In the genomic region with DNA sequence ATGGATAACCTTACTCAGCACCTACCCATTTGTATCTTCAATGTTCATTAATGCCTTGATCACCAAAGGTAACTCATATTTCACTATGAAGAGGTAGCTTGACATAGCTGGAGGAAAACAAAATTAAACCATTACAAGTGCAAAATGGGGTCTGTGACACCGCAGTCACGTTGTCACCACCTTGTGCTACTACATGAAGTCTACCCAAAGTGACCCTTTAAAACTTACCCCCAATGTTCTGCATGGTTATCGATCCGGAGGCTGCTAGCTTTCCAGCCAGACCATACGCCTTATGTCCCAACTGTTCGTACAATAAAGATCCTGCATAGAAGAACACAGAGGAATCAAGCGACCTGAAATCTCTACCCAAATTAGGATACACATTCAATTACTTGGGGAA, we compare ENCODE assay signal across 14 mouse cellular contexts. TPM values are rescaled to one million over a fixed set of nuclear protein-coding genes. Genes with fewer than 3 reads are reported as not detected.
A peak's percentile ranks its signal among the peaks of the same experiment; 100 is the strongest.
DNase-seq lines count a peak whose midpoint lies in the region; ATAC-seq and TF ChIP-seq lines count a peak whose summit lies in the region.
"Had no signal": no experiment of that assay in that cellular context is flagged by ENCODE, and none has a peak within 500 bp of the region (broad histone marks: within the 10 kb centered on the region; RNA-seq: fewer than 3 reads in every experiment).

No protein-coding gene starts in this region.

- TF ChIP-seq CTCF in intestine, postnatal 0 days (IDR thresholded peaks at IDR 0.05; ENCODE audit: low read depth): no peak
- no peak for TF ChIP-seq CTCF in midbrain, postnatal 0 days (IDR thresholded peaks at IDR 0.05)

- intact Hi-C loops in heart, postnatal 25 days (cut with DNase I): no loop called here

- no peak for DNase-seq in heart, postnatal 25 days (ENCODE audit: low spot score)
- DNase-seq in midbrain, postnatal 0 days (ENCODE audit: low spot score): no peak
- no peak for DNase-seq in layer of hippocampus, adult 11-12 months (ENCODE audit: low spot score)
- DNase-seq: gastrocnemius, postnatal 10 days; left cerebral cortex, postnatal 4 days; right cerebral cortex, postnatal 4 days; thymus, postnatal 25 days had no signal

- 86% methylated on average over 7 of the region's 7 CpGs for WGBS in heart, embryonic 12.5 days
- 89% methylated on average over 7 of the region's 7 CpGs for WGBS in intestine, postnatal 0 days
- WGBS in intestine, embryonic 15.5 days: 93% methylated on average over 7 of the region's 7 CpGs
- 93% methylated on average over 7 of the region's 7 CpGs for WGBS in midbrain, embryonic 13.5 days
- 89% methylated on average over 7 of the region's 7 CpGs for whole genome bisulfite sequencing in midbrain, postnatal 0 days
- WGBS in stomach, embryonic 15.5 days: 87% methylated on average over 7 of the region's 7 CpGs

- H3K9me3 ChIP-seq in heart, embryonic 12.5 days (replicated peaks): no peaks in the 10 kb centered on the region
- H3K9me3 ChIP-seq in intestine, postnatal 0 days (ENCODE audit: control insufficient read depth): no peaks in the 10 kb centered on the region
- H3K9me3 ChIP-seq in intestine, embryonic 15.5 days: no peaks in the 10 kb centered on the region
- H3K9me3 ChIP-seq in midbrain, embryonic 13.5 days: no peaks in the 10 kb centered on the region
- no peaks in the 10 kb centered on the region for H3K9me3 ChIP-seq in midbrain, postnatal 0 days (ENCODE audit: low read length)
- H3K9me3 ChIP-seq in stomach, embryonic 15.5 days: no peaks in the 10 kb centered on the region

- 0 out of 2 replicates have a peak overlapping the region, but pooled peaks have one; percentile 75 for H3K4me3 ChIP-seq in heart, embryonic 12.5 days
- H3K4me3 ChIP-seq in intestine, postnatal 0 days (ENCODE audit: low read depth, low read length): no peak overlapping the region
- no peak overlapping the region for H3K4me3 ChIP-seq in intestine, embryonic 15.5 days (replicated peaks)
- no peak overlapping the region for H3K4me3 ChIP-seq in midbrain, embryonic 13.5 days (replicated peaks)
- no peak overlapping the region for H3K4me3 ChIP-seq in midbrain, postnatal 0 days (ENCODE audit: low read depth, low read length)
- no peak overlapping the region for H3K4me3 ChIP-seq in stomach, embryonic 15.5 days (replicated peaks)

- H3K27me3 ChIP-seq in heart, embryonic 12.5 days (replicated peaks): no peaks in the 10 kb centered on the region
- H3K27me3 ChIP-seq in intestine, postnatal 0 days (replicated peaks; ENCODE audit: control insufficient read depth, insufficient read depth, low read length): no peaks in the 10 kb centered on the region
- H3K27me3 ChIP-seq in intestine, embryonic 15.5 days (replicated peaks): no peaks in the 10 kb centered on the region
- no peaks in the 10 kb centered on the region for H3K27me3 ChIP-seq in midbrain, embryonic 13.5 days
- H3K27me3 ChIP-seq in midbrain, postnatal 0 days (ENCODE audit: insufficient read depth, low read length): no peaks in the 10 kb centered on the region
- H3K27me3 ChIP-seq in stomach, embryonic 15.5 days (replicated peaks): no peaks in the 10 kb centered on the region

- peak overlapping the region; percentile 79 for H3K4me2 ChIP-seq in heart, embryonic 12.5 days
- H3K4me2 ChIP-seq in intestine, postnatal 0 days (replicated peaks; ENCODE audit: low read depth): peak overlapping the region; percentile 73
- no peak overlapping the region for H3K4me2 ChIP-seq in intestine, embryonic 15.5 days (replicated peaks)
- peak overlapping the region; percentile 76; the same call in 1 of the 2 replicates for H3K4me2 ChIP-seq in midbrain, embryonic 13.5 days (replicated peaks)
- H3K4me2 ChIP-seq in midbrain, postnatal 0 days (ENCODE audit: low read depth, low read length, poor library complexity, severe bottlenecking): no peak overlapping the region
- peak overlapping the region; percentile 76; the same call in 1 of the 2 replicates for H3K4me2 ChIP-seq in stomach, embryonic 15.5 days

- peaks cover 47% of the 10 kb centered on the region for H3K4me1 ChIP-seq in heart, embryonic 12.5 days (replicated peaks)
- peaks cover 12% of the 10 kb centered on the region; the same call in 1 of the 2 replicates for H3K4me1 ChIP-seq in intestine, postnatal 0 days (replicated peaks; ENCODE audit: control insufficient read depth, insufficient read depth, low read length)
- peaks cover 19% of the 10 kb centered on the region for H3K4me1 ChIP-seq in intestine, embryonic 15.5 days (replicated peaks)
- H3K4me1 ChIP-seq in midbrain, embryonic 13.5 days (replicated peaks): peaks cover 44% of the 10 kb centered on the region
- peaks cover 9% of the 10 kb centered on the region; the same call in 1 of the 2 replicates for H3K4me1 ChIP-seq in midbrain, postnatal 0 days (ENCODE audit: insufficient read depth, low read length)
- H3K4me1 ChIP-seq in stomach, embryonic 15.5 days: peaks cover 30% of the 10 kb centered on the region

- peak overlapping the region; percentile 86 for H3K27ac ChIP-seq in heart, embryonic 12.5 days (ENCODE audit: poor library complexity, severe bottlenecking)
- H3K27ac ChIP-seq in intestine, postnatal 0 days (ENCODE audit: low read depth, low read length): peak overlapping the region; percentile 15; the same call in 1 of the 2 replicates
- no peak overlapping the region for H3K27ac ChIP-seq in intestine, embryonic 15.5 days
- H3K27ac ChIP-seq in midbrain, embryonic 13.5 days: no peak overlapping the region
- H3K27ac ChIP-seq in midbrain, postnatal 0 days (ENCODE audit: low read depth, low read length): no peak overlapping the region
- no peak overlapping the region for H3K27ac ChIP-seq in stomach, embryonic 15.5 days
- H3K27ac ChIP-seq: kidney, postnatal 0 days had no signal

- ATAC-seq in heart, embryonic 12.5 days (ENCODE audit: insufficient number of reproducible peaks, low FRiP score): no peak
- ATAC-seq in intestine, postnatal 0 days: no peak
- no peak for ATAC-seq in intestine, embryonic 15.5 days
- ATAC-seq in midbrain, embryonic 13.5 days: no peak
- ATAC-seq in midbrain, postnatal 0 days (ENCODE audit: low FRiP score): no peak
- no peak for ATAC-seq in stomach, embryonic 15.5 days (ENCODE audit: insufficient read depth, low FRiP score, low read depth)
- ATAC-seq: activated CD4-positive, CD25-positive, alpha-beta regulatory T cell, adult 4 months had no signal

- H3K9ac ChIP-seq in heart, embryonic 12.5 days: peak overlapping the region; percentile 99
- no peak overlapping the region for H3K9ac ChIP-seq in intestine, postnatal 0 days (ENCODE audit: low read depth, low read length)
- no peak overlapping the region for H3K9ac ChIP-seq in intestine, embryonic 15.5 days
- H3K9ac ChIP-seq in midbrain, embryonic 13.5 days (replicated peaks): no peak overlapping the region
- no peak overlapping the region for H3K9ac ChIP-seq in midbrain, postnatal 0 days (replicated peaks; ENCODE audit: low read length, poor library complexity, severe bottlenecking)
- no peak overlapping the region for H3K9ac ChIP-seq in stomach, embryonic 15.5 days

- peaks cover 82% of the 10 kb centered on the region for H3K36me3 ChIP-seq in heart, embryonic 12.5 days
- H3K36me3 ChIP-seq in intestine, postnatal 0 days (ENCODE audit: control insufficient read depth, insufficient read depth): peaks cover 56% of the 10 kb centered on the region
- peaks cover 49% of the 10 kb centered on the region for H3K36me3 ChIP-seq in intestine, embryonic 15.5 days
- H3K36me3 ChIP-seq in midbrain, embryonic 13.5 days: peaks cover 72% of the 10 kb centered on the region
- peaks cover 52% of the 10 kb centered on the region for H3K36me3 ChIP-seq in midbrain, postnatal 0 days (ENCODE audit: insufficient read depth, low read length)
- H3K36me3 ChIP-seq in stomach, embryonic 15.5 days: peaks cover 57% of the 10 kb centered on the region

RNA-seq across cellular contexts. Expression of a gene that starts 4.5 kb away (rescaled TPM):
- 154 and 161 TPM in 2 replicates for polyA plus RNA-seq in heart, embryonic 12.5 days (2016; fragmentation: Nextera tagmentation; extraction: Ambion mirVana)
- 100 to 1,000 TPM; 230 to 253 TPM for total RNA-seq in heart, postnatal 25 days (2021)
- polyA plus RNA-seq in intestine, postnatal 0 days (2015; fragmentation: Nextera tagmentation; extraction: Ambion mirVana): 27.9 and 28.5 TPM in 2 replicates
- 83.8 and 95.3 TPM in 2 replicates for polyA plus RNA-seq in intestine, embryonic 15.5 days (2015; fragmentation: Nextera tagmentation; extraction: Ambion mirVana)
- 149 and 152 TPM in 2 replicates for polyA plus RNA-seq in midbrain, embryonic 13.5 days (2015; fragmentation: Nextera tagmentation; extraction: Ambion mirVana)
- 90.9 and 96.1 TPM in 2 replicates for total RNA-seq in midbrain, postnatal 0 days (2014; rRNA removed)
- 71.3 and 79.4 TPM in 2 replicates for polyA plus RNA-seq in midbrain, postnatal 0 days (2015; fragmentation: Nextera tagmentation; extraction: Ambion mirVana)
- 104 and 107 TPM in 2 replicates for polyA plus RNA-seq in stomach, embryonic 15.5 days (2015; fragmentation: Nextera tagmentation; extraction: Ambion mirVana)

RNA-seq across cellular contexts. Expression of a gene that starts 52.3 kb away (rescaled TPM):
- polyA plus RNA-seq in heart, embryonic 12.5 days (2016; fragmentation: Nextera tagmentation; extraction: Ambion mirVana): 93.0 and 99.8 TPM in 2 replicates
- 10 to 100 TPM; 17.0 to 21.2 TPM for total RNA-seq in heart, postnatal 25 days (2021)
- 78.6 and 79.8 TPM in 2 replicates for polyA plus RNA-seq in intestine, postnatal 0 days (2015; fragmentation: Nextera tagmentation; extraction: Ambion mirVana)
- polyA plus RNA-seq in intestine, embryonic 15.5 days (2015; fragmentation: Nextera tagmentation; extraction: Ambion mirVana): 113 and 119 TPM in 2 replicates
- polyA plus RNA-seq in midbrain, embryonic 13.5 days (2015; fragmentation: Nextera tagmentation; extraction: Ambion mirVana): 156 and 159 TPM in 2 replicates
- total RNA-seq in midbrain, postnatal 0 days (2014; rRNA removed): 75.2 and 90.4 TPM in 2 replicates
- polyA plus RNA-seq in midbrain, postnatal 0 days (2015; fragmentation: Nextera tagmentation; extraction: Ambion mirVana): 76.1 and 91.2 TPM in 2 replicates
- 70.6 and 78.7 TPM in 2 replicates for polyA plus RNA-seq in stomach, embryonic 15.5 days (2015; fragmentation: Nextera tagmentation; extraction: Ambion mirVana)

Comparison
In these comparisons a context has a peak if more than half of its experiments do, and no peak if none do; other contexts are left out.
1. H3K27ac ChIP-seq: peak in heart, embryonic 12.5 days (single experiment) and intestine, postnatal 0 days (single experiment); none in intestine, embryonic 15.5 days (single experiment), midbrain, embryonic 13.5 days (single experiment), midbrain, postnatal 0 days (single experiment) and stomach, embryonic 15.5 days (single experiment).
2. H3K4me2 ChIP-seq: peak in heart, embryonic 12.5 days (single experiment), intestine, postnatal 0 days (single experiment), midbrain, embryonic 13.5 days (single experiment) and stomach, embryonic 15.5 days (single experiment); none in intestine, embryonic 15.5 days (single experiment) and midbrain, postnatal 0 days (single experiment).